Mouse (Mus musculus): Measurements from ENCODE around the gene Smarca4.

The Smarca4 gene

GRCm38 (mm10) chr9:21732288-21732687 lies 116.3 kb downstream of the Smarca4 start:
- Histone ChIP-seq H3K36me3 (ENCODE audit: control insufficient read depth, insufficient read depth, low read length, poor library complexity, severe bottlenecking) (peaks cover 3% of the 10 kb centered on the region; the same call in 1 of the 2 replicates), H3K27me3 (ENCODE audit: control insufficient read depth, insufficient read depth, low read length, poor library complexity, severe bottlenecking) (no peaks in the 10 kb centered on the region)

GRCm38 (mm10) chr9:21733446-21733845 lies 117.5 kb downstream of the Smarca4 start:
- DNase-seq (ENCODE audit: low read depth, low spot score), result no peak
- Histone ChIP-seq H3K36me3 (ENCODE audit: control insufficient read depth, insufficient read depth, low read length, poor library complexity, severe bottlenecking) (peaks cover 5% of the 10 kb centered on the region), H3K27me3 (ENCODE audit: control insufficient read depth, insufficient read depth, low read length, poor library complexity, severe bottlenecking) (no peaks in the 10 kb centered on the region)

More at GRCm38 (mm10) chr9:21732288-21732687, 116.3 kb downstream of the Smarca4 start:
- no peak for DNase-seq (ENCODE audit: low read depth, low spot score)

- Histone ChIP-seq H3K36me3 (ENCODE audit: control insufficient read depth, insufficient read depth, low read length, poor library complexity, severe bottlenecking) (peaks cover 11% of the 10 kb centered on the region), H3K27me3 (ENCODE audit: control insufficient read depth, insufficient read depth, low read length, poor library complexity, severe bottlenecking) (no peaks in the 10 kb centered on the region)
- DNase-seq (ENCODE audit: low read depth, low spot score), result no peak
These were observed 118.0 kb downstream of the Smarca4 start for GRCm38 (mm10) chr9:21733989-21734388.

DNA sequence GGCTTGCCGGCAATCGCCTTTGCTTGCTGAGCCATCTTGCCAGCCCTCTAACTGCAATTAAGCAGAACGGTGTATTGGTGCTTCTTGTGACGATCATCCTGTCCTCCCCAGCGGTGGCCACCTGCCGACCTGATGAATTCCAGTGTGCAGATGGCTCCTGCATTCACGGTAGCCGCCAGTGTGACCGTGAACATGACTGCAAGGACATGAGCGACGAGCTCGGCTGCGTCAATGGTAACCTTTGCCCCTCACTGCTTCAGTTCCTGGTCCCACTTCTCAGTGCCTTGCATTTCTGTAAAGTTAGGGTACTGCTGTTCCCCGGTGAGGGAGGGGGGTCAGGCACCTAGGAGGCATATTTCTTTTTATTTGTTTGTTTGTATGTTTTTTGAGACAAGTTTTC lies 119.2 kb downstream of the Smarca4 start:
- no peaks in the 10 kb centered on the region for H3K27me3 ChIP-seq (ENCODE audit: control insufficient read depth, insufficient read depth, low read length, poor library complexity, severe bottlenecking)
- no peak for DNase-seq (ENCODE audit: low read depth, low spot score)
- peaks cover 14% of the 10 kb centered on the region for H3K36me3 ChIP-seq (ENCODE audit: control insufficient read depth, insufficient read depth, low read length, poor library complexity, severe bottlenecking)

DNA sequence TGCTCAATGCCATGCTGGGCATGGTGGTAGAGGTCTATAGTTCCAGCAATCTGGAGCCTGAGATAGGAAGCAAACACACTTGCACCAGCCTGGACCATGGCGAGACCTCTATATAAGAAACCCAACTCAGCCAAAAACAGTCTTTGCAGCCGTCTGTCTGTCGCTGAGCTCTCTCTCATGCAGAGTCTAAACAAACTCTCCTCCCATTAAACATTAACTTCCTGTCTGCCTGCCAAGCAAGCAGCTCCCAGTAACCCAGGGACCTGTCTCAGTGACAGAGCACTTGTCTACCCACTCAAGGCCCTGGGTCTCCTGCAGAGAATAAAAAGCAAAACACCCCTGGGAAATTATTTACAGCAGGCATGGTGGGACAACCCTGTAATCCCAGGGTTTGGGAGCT lies 120.6 kb downstream of the Smarca4 start:
- H3K27me3 ChIP-seq (ENCODE audit: control insufficient read depth, insufficient read depth, low read length, poor library complexity, severe bottlenecking), result no peaks in the 10 kb centered on the region
- H3K36me3 ChIP-seq (ENCODE audit: control insufficient read depth, insufficient read depth, low read length, poor library complexity, severe bottlenecking), result peaks cover 14% of the 10 kb centered on the region
- no peak for DNase-seq (ENCODE audit: low read depth, low spot score)

DNA sequence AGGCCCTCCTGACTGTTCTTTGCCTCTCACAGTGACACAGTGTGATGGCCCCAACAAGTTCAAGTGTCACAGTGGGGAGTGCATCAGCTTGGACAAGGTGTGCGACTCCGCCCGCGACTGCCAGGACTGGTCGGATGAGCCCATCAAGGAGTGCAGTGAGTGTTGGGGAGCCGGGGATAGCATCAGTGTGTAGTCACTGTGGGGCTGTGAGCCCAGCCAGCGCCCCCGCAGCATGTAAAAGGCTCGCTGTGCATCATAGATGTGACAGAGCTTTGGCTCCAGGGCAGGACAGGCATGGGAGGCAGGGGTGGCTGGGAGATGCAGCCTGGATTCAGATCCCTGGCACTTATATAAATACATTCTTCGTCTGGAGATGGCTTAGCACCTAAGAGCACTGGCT lies 121.2 kb downstream of the Smarca4 start:
- peaks cover 14% of the 10 kb centered on the region for H3K36me3 ChIP-seq (ENCODE audit: control insufficient read depth, insufficient read depth, low read length, poor library complexity, severe bottlenecking)
- DNase-seq (ENCODE audit: low read depth, low spot score), result no peak
- no peaks in the 10 kb centered on the region for H3K27me3 ChIP-seq (ENCODE audit: control insufficient read depth, insufficient read depth, low read length, poor library complexity, severe bottlenecking)

DNA sequence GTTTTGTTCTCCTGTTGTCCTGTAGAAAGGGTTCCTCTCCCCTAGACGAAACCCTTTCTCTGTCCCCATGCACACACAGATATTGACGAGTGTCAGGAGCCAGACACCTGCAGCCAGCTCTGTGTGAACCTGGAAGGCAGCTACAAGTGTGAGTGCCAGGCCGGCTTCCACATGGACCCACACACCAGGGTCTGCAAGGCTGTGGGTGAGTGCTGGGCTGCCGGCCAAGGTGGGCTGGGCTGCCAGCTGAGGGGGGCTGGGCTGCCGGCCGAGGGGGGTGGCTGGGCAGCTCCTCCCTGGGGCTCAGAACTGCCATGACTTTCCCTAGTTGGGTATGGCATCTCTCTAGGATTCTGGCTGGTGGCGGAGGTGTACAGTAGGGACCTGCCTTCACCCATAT lies 122.8 kb downstream of the Smarca4 start:
- H3K27me3 ChIP-seq (ENCODE audit: control insufficient read depth, insufficient read depth, low read length, poor library complexity, severe bottlenecking), result no peaks in the 10 kb centered on the region
- H3K36me3 ChIP-seq (ENCODE audit: control insufficient read depth, insufficient read depth, low read length, poor library complexity, severe bottlenecking), result peaks cover 15% of the 10 kb centered on the region
- no peak for DNase-seq (ENCODE audit: low read depth, low spot score)

DNA sequence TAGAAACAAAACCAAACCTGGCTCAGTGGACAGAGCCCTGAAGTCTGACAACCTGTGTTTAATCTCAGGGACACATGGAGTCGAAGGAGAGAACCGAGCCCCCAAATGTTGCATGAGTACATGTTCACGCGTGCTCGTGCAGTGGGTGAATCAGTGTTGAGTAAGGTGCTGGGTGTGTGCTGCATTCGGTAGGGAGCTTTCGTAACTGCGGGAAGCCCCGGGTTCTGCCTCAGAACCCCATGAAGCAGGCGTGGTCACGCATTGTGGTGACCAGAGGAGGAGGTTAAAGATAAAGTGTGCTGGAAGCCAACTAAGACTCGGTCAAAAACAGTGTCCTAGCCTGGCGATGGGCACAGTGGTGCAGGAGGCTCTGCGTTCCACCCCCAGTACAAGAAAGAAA lies 124.5 kb downstream of the Smarca4 start:
- peaks cover 15% of the 10 kb centered on the region for H3K36me3 ChIP-seq (ENCODE audit: control insufficient read depth, insufficient read depth, low read length, poor library complexity, severe bottlenecking)
- no peaks in the 10 kb centered on the region for H3K27me3 ChIP-seq (ENCODE audit: control insufficient read depth, insufficient read depth, low read length, poor library complexity, severe bottlenecking)
- no peak for DNase-seq (ENCODE audit: low read depth, low spot score)

- Histone ChIP-seq H3K27me3 (ENCODE audit: control insufficient read depth, insufficient read depth, low read length, poor library complexity, severe bottlenecking) (no peaks in the 10 kb centered on the region), H3K36me3 (ENCODE audit: control insufficient read depth, insufficient read depth, low read length, poor library complexity, severe bottlenecking) (peaks cover 15% of the 10 kb centered on the region)
- no peak for DNase-seq (ENCODE audit: low read depth, low spot score)
These were observed 125.5 kb downstream of the Smarca4 start for GRCm38 (mm10) chr9:21741514-21741913.

- peaks cover 4% of the 10 kb centered on the region; the same call in 1 of the 2 replicates for H3K36me3 ChIP-seq (ENCODE audit: control insufficient read depth, insufficient read depth, low read length, poor library complexity, severe bottlenecking)
- no peaks in the 10 kb centered on the region for H3K27me3 ChIP-seq (ENCODE audit: control insufficient read depth, insufficient read depth, low read length, poor library complexity, severe bottlenecking)
- no peak for DNase-seq (ENCODE audit: low read depth, low spot score)
These were observed 131.3 kb downstream of the Smarca4 start for GRCm38 (mm10) chr9:21747238-21747774.

- DNase-seq (ENCODE audit: low read depth, low spot score), result no peak
- H3K27me3 ChIP-seq (ENCODE audit: control insufficient read depth, insufficient read depth, low read length, poor library complexity, severe bottlenecking), result no peaks in the 10 kb centered on the region
- H3K36me3 ChIP-seq (ENCODE audit: control insufficient read depth, insufficient read depth, low read length, poor library complexity, severe bottlenecking), result peaks cover 2% of the 10 kb centered on the region; the same call in 1 of the 2 replicates
These were observed 132.1 kb downstream of the Smarca4 start for GRCm38 (mm10) chr9:21748033-21748432.

DNA sequence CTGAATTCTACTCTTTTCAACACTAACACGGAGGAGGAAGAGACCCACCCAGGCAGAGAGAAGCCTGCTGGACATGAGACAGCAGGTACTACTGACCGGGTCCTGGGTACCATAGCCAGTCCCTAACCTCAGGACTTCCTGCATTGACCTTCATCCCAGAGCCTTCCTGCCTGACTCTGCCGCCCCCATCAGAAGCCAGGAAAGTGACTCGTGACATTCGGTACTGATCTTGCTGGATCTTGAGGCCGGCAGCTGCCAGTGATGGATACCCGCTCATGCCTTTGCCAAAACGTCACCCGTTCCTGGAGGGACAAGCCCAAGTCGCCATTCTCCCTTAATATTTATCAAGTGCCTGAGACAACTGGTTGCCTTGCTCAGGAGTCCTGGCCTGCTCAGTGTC lies 132.5 kb downstream of the Smarca4 start:
- Histone ChIP-seq H3K27me3 (ENCODE audit: control insufficient read depth, insufficient read depth, low read length, poor library complexity, severe bottlenecking) (no peaks in the 10 kb centered on the region), H3K36me3 (ENCODE audit: control insufficient read depth, insufficient read depth, low read length, poor library complexity, severe bottlenecking) (peaks cover 2% of the 10 kb centered on the region; the same call in 1 of the 2 replicates)
- DNase-seq (ENCODE audit: low read depth, low spot score), result no peak

DNA sequence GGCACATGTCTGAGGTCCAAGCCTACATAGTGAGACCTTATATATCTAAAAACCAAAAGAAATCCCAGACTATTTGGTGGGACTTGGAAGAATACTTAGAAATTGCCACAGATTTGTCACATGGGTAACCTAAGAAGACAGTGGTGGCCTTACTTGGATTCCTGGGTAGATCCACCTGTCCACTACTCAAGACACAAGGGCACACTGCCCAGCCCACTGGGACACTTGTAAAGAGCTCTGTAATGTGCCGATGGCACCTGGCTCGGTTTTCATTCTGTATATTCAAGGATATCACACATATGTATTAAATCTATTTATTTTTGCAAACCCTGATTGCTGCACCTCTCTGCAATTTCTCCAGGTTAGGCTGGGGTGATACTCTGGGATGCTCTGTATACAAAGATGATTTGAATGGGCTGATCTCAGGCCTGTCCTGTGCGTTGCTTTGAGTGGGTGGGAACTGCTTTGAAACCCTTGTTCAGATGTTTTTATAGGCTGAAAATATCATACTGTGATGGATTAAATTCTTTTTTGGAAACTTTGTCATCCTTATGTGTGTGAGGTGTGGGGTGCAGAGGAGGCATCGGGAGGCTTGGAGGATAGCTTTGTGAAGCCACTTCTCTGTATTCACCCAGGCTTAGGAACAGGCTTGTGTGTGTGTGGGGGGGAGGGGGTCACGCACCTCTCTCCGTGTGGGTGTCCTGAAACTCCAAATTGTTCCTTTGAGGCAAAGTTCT lies 133.6 kb downstream of the Smarca4 start:
- DNase-seq (ENCODE audit: low read depth, low spot score), result no peak
- no peaks in the 10 kb centered on the region; the same call in 1 of the 2 replicates for H3K36me3 ChIP-seq (ENCODE audit: control insufficient read depth, insufficient read depth, low read length, poor library complexity, severe bottlenecking)

GRCm38 (mm10) chr9:21750370-21750769 lies 134.4 kb downstream of the Smarca4 start:
- Histone ChIP-seq H3K36me3 (ENCODE audit: control insufficient read depth, insufficient read depth, low read length, poor library complexity, severe bottlenecking) (no peaks in the 10 kb centered on the region), H3K27me3 (ENCODE audit: control insufficient read depth, insufficient read depth, low read length, poor library complexity, severe bottlenecking) (no peaks in the 10 kb centered on the region)
- DNase-seq (ENCODE audit: low read depth, low spot score), result no peak

More for the DNA sequence above, 133.6 kb downstream of the Smarca4 start:
- no peaks in the 10 kb centered on the region for H3K27me3 ChIP-seq (ENCODE audit: control insufficient read depth, insufficient read depth, low read length, poor library complexity, severe bottlenecking)

DNA sequence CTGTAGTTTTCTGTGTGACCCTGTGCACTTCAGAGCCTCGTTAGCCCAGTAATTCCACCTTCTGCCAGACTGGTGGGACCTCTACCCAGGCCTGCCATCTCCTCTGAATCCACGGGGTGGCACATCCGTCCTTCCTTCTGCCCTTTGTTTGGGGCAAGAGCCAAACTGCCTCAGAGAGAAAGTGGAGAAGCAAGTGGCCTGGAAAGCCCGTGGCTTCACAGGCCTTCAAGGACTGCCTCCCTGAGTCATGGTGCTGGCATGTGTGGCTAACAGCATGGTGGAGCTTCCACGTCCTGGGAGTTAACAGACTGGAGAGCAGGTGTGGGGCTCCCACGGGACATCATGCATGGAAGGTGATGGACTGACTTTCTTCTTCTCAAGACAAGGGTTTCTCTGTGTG lies 135.4 kb downstream of the Smarca4 start:
- Histone ChIP-seq H3K27me3 (ENCODE audit: control insufficient read depth, insufficient read depth, low read length, poor library complexity, severe bottlenecking) (no peaks in the 10 kb centered on the region), H3K36me3 (ENCODE audit: control insufficient read depth, insufficient read depth, low read length, poor library complexity, severe bottlenecking) (no peaks in the 10 kb centered on the region)
- DNase-seq (ENCODE audit: low read depth, low spot score), result no peak
